Mouse (Mus musculus) MEL (cell line): ENCODE measurements around the gene Hoxa5. TPM values are rescaled to one million over a fixed set of nuclear protein-coding genes. Genes with fewer than 3 reads are reported as not detected.

Experiments used
- DNase-seq: peaks from one replicate; pipeline ENCODE4 v3.0.0; 2011; ENCODE audit warnings: low read depth, low spot score
- H3K27ac ChIP-seq: 2 replicates; pipeline ENCODE4 v1.5.1; 2012; ENCODE audit warnings: low read depth, mild to moderate bottlenecking, control low read depth, low read length, moderate library complexity; ENCODE audit not compliant: control insufficient read depth
- H3K27me3 ChIP-seq, 2 experiments: fragments of 150-350 bp in 1 of 2; sonication (generic) in 1 of 2; 2 replicates each; pipeline ENCODE4 v1.6.1; 2012; ENCODE audit warnings: low read length in 2 of 2, mild to moderate bottlenecking in 2 of 2, improper control_type of control experiment in 1 of 2, moderate library complexity in 1 of 2; ENCODE audit not compliant: insufficient read depth in 2 of 2, control insufficient read depth in 1 of 2
- H3K36me3 ChIP-seq, 2 experiments: 2 replicates each; pipeline ENCODE4 v1.6.1; 2012 to 2014; ENCODE audit warnings: low read length in 2 of 2, improper control_type of control experiment in 1 of 2, inconsistent platforms in 1 of 2, mild to moderate bottlenecking in 1 of 2; ENCODE audit not compliant: insufficient read depth in 2 of 2, control insufficient read depth in 1 of 2
- H3K4me1 ChIP-seq, 2 experiments: fragments of 150-350 bp in 1 of 2; sonication (generic) in 1 of 2; 2 replicates each; pipeline ENCODE4 v1.6.1; 2012; ENCODE audit warnings: low read length in 2 of 2, improper control_type of control experiment in 1 of 2, mild to moderate bottlenecking in 1 of 2; ENCODE audit not compliant: insufficient read depth in 2 of 2, control insufficient read depth in 1 of 2
- H3K4me3 ChIP-seq, 2 experiments: fragments of 150-350 bp in 1 of 2; sonication (generic) in 1 of 2; 2 replicates each; pipeline ENCODE4 v1.5.1; 2012; ENCODE audit warnings: low read depth in 2 of 2, low read length in 2 of 2, mild to moderate bottlenecking in 2 of 2, moderate library complexity in 2 of 2, control low read depth in 1 of 2, improper control_type of control experiment in 1 of 2; ENCODE audit not compliant: control insufficient read depth in 1 of 2, insufficient read depth in 1 of 2
- H3K79me2 ChIP-seq: 2 replicates; pipeline ENCODE4 v1.6.1; 2012; ENCODE audit warnings: mild to moderate bottlenecking, low read length, moderate library complexity; ENCODE audit not compliant: control insufficient read depth, poor library complexity, insufficient read depth
- H3K9ac ChIP-seq: 2 replicates; pipeline ENCODE4 v1.6.1; 2012; ENCODE audit warnings: low read depth, mild to moderate bottlenecking, control low read depth, low read length, moderate library complexity; ENCODE audit not compliant: control insufficient read depth, poor library complexity, severe bottlenecking
- H3K9me3 ChIP-seq: fragments of 150-350 bp; sonication (generic); replicated peaks from 2 replicates; pipeline ENCODE4 v1.6.1; 2012; ENCODE audit warnings: mild to moderate bottlenecking, low read length, improper control_type of control experiment, moderate library complexity; ENCODE audit not compliant: insufficient read depth
- CHD1 ChIP-seq: IDR thresholded peaks from 2 replicates; pipeline ENCODE4 v1.6.1; 2012; ENCODE audit warnings: low read depth, mild to moderate bottlenecking, inconsistent platforms, low read length, improper control_type of control experiment
- E2F4 ChIP-seq: IDR thresholded peaks from 2 replicates; pipeline ENCODE4 v1.6.1; 2011; ENCODE audit warnings: low read depth, low read length, improper control_type of control experiment, borderline replicate concordance
- EP300 ChIP-seq, 2 experiments: IDR thresholded peaks; 2 replicates each; pipeline ENCODE4 v1.6.1; 2011; ENCODE audit warnings: improper control_type of control experiment in 2 of 2, low read length in 2 of 2, low read depth in 1 of 2, mild to moderate bottlenecking in 1 of 2
- MAZ ChIP-seq: IDR thresholded peaks from 2 replicates; pipeline ENCODE4 v1.6.1; 2012; ENCODE audit warnings: low read depth, mild to moderate bottlenecking, inconsistent platforms, low read length, improper control_type of control experiment
- MEF2A ChIP-seq: IDR thresholded peaks from 2 replicates; pipeline ENCODE4 v1.6.1; 2014; ENCODE audit warnings: low read depth, mild to moderate bottlenecking, inconsistent platforms, low read length, improper control_type of control experiment; ENCODE audit not compliant: poor library complexity, insufficient replicate concordance, severe bottlenecking; ENCODE audit errors: extremely low read depth
- MYB ChIP-seq: IDR thresholded peaks from 2 replicates; pipeline ENCODE4 v1.6.1; 2011; ENCODE audit warnings: mild to moderate bottlenecking, low read depth, low read length, improper control_type of control experiment
- MYC ChIP-seq: IDR thresholded peaks from 2 replicates; pipeline ENCODE4 v1.6.1; 2011; ENCODE audit warnings: low read depth, mild to moderate bottlenecking, low read length, improper control_type of control experiment, moderate library complexity
- NELFE ChIP-seq: IDR thresholded peaks from 2 replicates; pipeline ENCODE4 v1.6.1; 2011; ENCODE audit warnings: low read depth, low read length, improper control_type of control experiment
- POLR2AphosphoS2 ChIP-seq: IDR thresholded peaks from 2 replicates; pipeline ENCODE4 v1.6.1; 2011; ENCODE audit warnings: low read length, improper control_type of control experiment
- POLR2AphosphoS5 ChIP-seq: IDR thresholded peaks from 2 replicates; pipeline ENCODE4 v1.6.1; 2012; ENCODE audit warnings: low read depth, borderline replicate concordance, mild to moderate bottlenecking, inconsistent platforms, low read length, moderate library complexity, mixed read lengths
- RAD21 ChIP-seq: IDR thresholded peaks from 2 replicates; pipeline ENCODE4 v1.6.1; 2011; ENCODE audit warnings: mild to moderate bottlenecking, low read depth, low read length, improper control_type of control experiment
- SIN3A ChIP-seq: IDR thresholded peaks from 2 replicates; pipeline ENCODE4 v1.6.1; 2012; ENCODE audit warnings: low read length, improper control_type of control experiment, inconsistent platforms
- SMC3 ChIP-seq: IDR thresholded peaks from 2 replicates; pipeline ENCODE4 v1.6.1; 2011; ENCODE audit warnings: low read depth, low read length, improper control_type of control experiment
- TBP ChIP-seq: IDR thresholded peaks from 2 replicates; pipeline ENCODE4 v1.8.0; 2011; ENCODE audit warnings: low read depth, low read length, improper control_type of control experiment
- TCF12 ChIP-seq: IDR thresholded peaks from 2 replicates; pipeline ENCODE4 v1.6.1; 2014; ENCODE audit warnings: low read depth, mild to moderate bottlenecking, inconsistent platforms, low read length, improper control_type of control experiment, moderate library complexity
- UBTF ChIP-seq: IDR thresholded peaks from 2 replicates; pipeline ENCODE4 v1.6.1; 2012; ENCODE audit warnings: low read depth, mild to moderate bottlenecking, inconsistent platforms, low read length, improper control_type of control experiment, moderate library complexity, borderline replicate concordance; ENCODE audit not compliant: insufficient read depth
- USF2 ChIP-seq, 2 experiments: IDR thresholded peaks; 2 replicates each; pipeline ENCODE4 v1.6.1; 2011 to 2012; ENCODE audit warnings: improper control_type of control experiment in 2 of 2, low read length in 2 of 2, borderline replicate concordance in 1 of 2, inconsistent platforms in 1 of 2, low read depth in 1 of 2, mild to moderate bottlenecking in 1 of 2; ENCODE audit not compliant: insufficient read depth in 1 of 2
- ZC3H11A ChIP-seq: IDR thresholded peaks from 2 replicates; pipeline ENCODE4 v1.6.1; 2012; ENCODE audit warnings: low read depth, mild to moderate bottlenecking, inconsistent platforms, low read length, improper control_type of control experiment
- ZKSCAN1 ChIP-seq: IDR thresholded peaks from 2 replicates; pipeline ENCODE4 v1.6.1; 2012; ENCODE audit warnings: low read depth, mild to moderate bottlenecking, inconsistent platforms, low read length, improper control_type of control experiment, moderate library complexity
- polyA plus RNA-seq, 2 experiments: library from polyadenylated mRNA; stranded (reverse) in 1 of 2; unstranded in 1 of 2; fragments of >175 nt in 1 of 2; fragments of >200 nt in 1 of 2; gene quantifications; 2 replicates each; pipeline versions ENCODE4 v1.2.1 to v1.2.4; 2012; ENCODE audit warnings: low replicate concordance in 2 of 2, low read depth in 1 of 2; ENCODE audit not compliant: insufficient read length in 2 of 2, insufficient read depth in 1 of 2, missing spikeins in 1 of 2
- total RNA-seq: library from RNA; depleted of rRNA; stranded (reverse); fragments of 300-350 nt; gene quantifications from 2 replicates; pipeline ENCODE4 v1.2.3, GENCODE M21; 2012

Hoxa5 gene
- total and polyA plus RNA-seq, 3 experiments = not detected

DNA sequence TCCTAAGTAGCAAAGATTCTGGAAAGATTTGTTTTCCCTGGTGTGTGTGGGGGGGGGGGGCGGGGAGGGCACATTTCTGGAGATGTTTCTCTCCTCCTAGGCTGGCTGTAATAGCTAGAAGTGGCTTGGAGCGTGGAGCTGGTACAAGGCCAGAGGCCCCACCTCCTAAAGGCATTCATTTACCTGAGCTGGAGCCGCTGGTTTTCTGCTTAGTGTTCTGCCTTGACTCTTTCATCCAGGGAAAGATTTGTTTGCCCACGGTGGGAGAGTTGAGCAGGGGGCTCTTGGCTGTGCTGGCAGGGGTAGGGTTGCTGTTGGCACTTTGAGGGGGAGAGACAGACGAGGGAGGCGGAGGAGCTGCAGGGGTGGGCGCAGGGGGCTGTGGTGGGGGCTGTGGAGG is 32.4 kb downstream of the Hoxa5 start:
- no peaks in the 10 kb centered on the region for H3K79me2 ChIP-seq
- no peaks in the 10 kb centered on the region for H3K36me3 ChIP-seq
- H3K27ac ChIP-seq = no peak overlapping the region
- no peak for TF ChIP-seq POLR2AphosphoS2
- no peak for TF ChIP-seq SIN3A
- TF ChIP-seq NELFE = no peak
- no peak for TF ChIP-seq MYC
- DNase-seq = no peak
- no peaks in the 10 kb centered on the region for H3K27me3 ChIP-seq
- H3K4me1 ChIP-seq = no peaks in the 10 kb centered on the region
- no peaks in the 10 kb centered on the region for H3K9me3 ChIP-seq
- H3K4me3 ChIP-seq = no peak overlapping the region
- H3K9ac ChIP-seq = no peak overlapping the region

DNA sequence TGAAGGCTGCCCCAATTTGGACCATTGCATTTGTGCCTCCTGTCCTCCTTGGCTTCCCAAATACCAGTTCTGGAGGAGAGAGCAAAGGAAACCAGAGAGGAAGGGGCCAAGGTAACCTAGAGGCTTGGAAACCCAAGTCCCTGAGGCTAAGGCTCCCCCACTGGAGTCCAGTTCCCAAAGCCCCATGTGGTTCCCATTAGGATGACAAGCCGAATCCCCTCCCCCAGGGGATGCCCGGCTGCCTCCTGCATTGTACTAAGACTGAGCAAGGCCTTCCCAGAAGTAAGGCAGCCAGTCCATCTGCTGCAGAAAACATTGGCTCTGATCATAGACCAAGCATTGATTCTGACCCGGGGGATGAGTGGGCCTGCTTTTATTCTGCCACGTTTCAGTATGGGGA is 33.1 kb downstream of the Hoxa5 start:
- H3K27ac ChIP-seq = no peak overlapping the region
- no peak overlapping the region for H3K9ac ChIP-seq
- no peak for DNase-seq
- H3K36me3 ChIP-seq = no peaks in the 10 kb centered on the region
- no peak for TF ChIP-seq RAD21
- no peak for TF ChIP-seq ZC3H11A
- TF ChIP-seq EP300 (IDR thresholded peaks at IDR 0.05; ENCODE audit: low read depth in 1 of 2, low read length in 2 of 2) = no peak
- no peak for TF ChIP-seq USF2 (IDR thresholded peaks at IDR 0.05; ENCODE audit: borderline replicate concordance in 1 of 2, insufficient read depth in 1 of 2, low read depth in 1 of 2, low read length in 2 of 2)
- TF ChIP-seq TBP = no peak
- no peak for TF ChIP-seq POLR2AphosphoS5
- no peak for TF ChIP-seq E2F4
- no peak for TF ChIP-seq TCF12
- TF ChIP-seq CHD1 = no peak
- TF ChIP-seq MAZ = no peak
- TF ChIP-seq SIN3A = no peak
- no peak for TF ChIP-seq NELFE
- H3K27me3 ChIP-seq = no peaks in the 10 kb centered on the region
- H3K79me2 ChIP-seq = no peaks in the 10 kb centered on the region
- H3K9me3 ChIP-seq = no peaks in the 10 kb centered on the region
- H3K4me1 ChIP-seq = no peaks in the 10 kb centered on the region
- no peak overlapping the region for H3K4me3 ChIP-seq

DNA sequence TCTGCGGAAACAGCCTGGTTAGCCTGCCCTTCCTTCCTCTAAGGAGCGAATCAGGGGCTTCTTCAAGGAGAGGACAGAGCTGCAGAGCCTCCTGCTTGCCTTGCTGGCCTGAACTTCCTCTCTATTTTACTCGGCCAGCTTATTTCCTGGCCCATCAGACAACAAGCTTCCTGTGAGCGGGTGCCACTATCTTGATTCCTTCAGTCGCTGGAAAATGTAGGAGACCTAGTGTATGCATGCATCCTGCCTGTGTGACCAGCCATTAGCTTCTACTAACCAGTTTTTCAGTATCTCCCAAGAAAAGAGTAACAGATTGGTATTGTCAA is 33.5 kb downstream of the Hoxa5 start:
- no peak for TF ChIP-seq ZKSCAN1
- no peak for TF ChIP-seq SMC3
- no peak for TF ChIP-seq SIN3A
- no peak for TF ChIP-seq MYB
- TF ChIP-seq POLR2AphosphoS5 = no peak
- TF ChIP-seq MEF2A = no peak
- no peak for TF ChIP-seq MYC
- TF ChIP-seq UBTF = no peak
- DNase-seq = no peak
- Histone ChIP-seq H3K79me2 (no peaks in the 10 kb centered on the region), H3K27me3 (no peaks in the 10 kb centered on the region), H3K36me3 (no peaks in the 10 kb centered on the region), H3K27ac (no peak overlapping the region), H3K9ac (no peak overlapping the region), H3K9me3 (no peaks in the 10 kb centered on the region), H3K4me1 (no peaks in the 10 kb centered on the region), H3K4me3 (no peak overlapping the region)
